Mouse (Mus musculus) hematopoietic stem cell, adult 5-6 weeks (primary cell): Measurements from ENCODE around the gene Fbxl18. TPM values are rescaled to one million over a fixed set of nuclear protein-coding genes. Genes with fewer than 3 reads are reported as not detected.
"Not testable (repeated sequence)": the region's sequence is repeated elsewhere in the genome, so short reads cannot be mapped to it uniquely, and the experiment has no call there.

Experiments used
- ATAC-seq, 2 experiments: fragments of 125-278 bp in 1 of 2; replicated peaks in 1 of 2; 2 replicates each; pipeline ENCODE4 v1.8.0; 2016 to 2017; ENCODE audit warnings: inconsistent platforms in 2 of 2, mild to moderate bottlenecking in 2 of 2, moderate number of reproducible peaks in 2 of 2, low read depth in 1 of 2, moderate TSS enrichment in 1 of 2; ENCODE audit not compliant: low FRiP score in 2 of 2, poor library complexity in 2 of 2, severe bottlenecking in 2 of 2, insufficient read depth in 1 of 2, low TSS enrichment in 1 of 2
- total RNA-seq: library from RNA; stranded (forward); fragments of 172-1452, 232-1000 nt; gene quantifications from 2 replicates; pipeline ENCODE4 v1.2.3, GENCODE M21; 2017

Gene Fbxl18
- total RNA-seq, 1 experiment from 2014 or later: 1.8 TPM

- ATAC-seq: no peak
Measured at GRCm38 (mm10) chr5:142904208-142905037, 9.2 kb upstream of the Fbxl18 start.

- no peak for ATAC-seq
Measured at GRCm38 (mm10) chr5:142903470-142904207, 8.4 kb upstream of the Fbxl18 start.

- no peak for ATAC-seq
Measured at GRCm38 (mm10) chr5:142902506-142903314, 7.5 kb upstream of the Fbxl18 start.

- no peak for ATAC-seq
Measured at GRCm38 (mm10) chr5:142901846-142902505, 6.8 kb upstream of the Fbxl18 start.

- ATAC-seq: no peak
Measured at GRCm38 (mm10) chr5:142901355-142901802, 6.2 kb upstream of the Fbxl18 start.

- ATAC-seq: no peak
Measured at GRCm38 (mm10) chr5:142900651-142901050, 5.4 kb upstream of the Fbxl18 start.

- ATAC-seq: no peak
Measured at GRCm38 (mm10) chr5:142899932-142900533, 4.8 kb upstream of the Fbxl18 start.

- ATAC-seq: no peak
Measured at GRCm38 (mm10) chr5:142899057-142899601, 3.9 kb upstream of the Fbxl18 start.

- ATAC-seq: no peak
Measured at GRCm38 (mm10) chr5:142898316-142898715, 3.1 kb upstream of the Fbxl18 start.

GRCm38 (mm10) chr5:142897568-142898248 is 2.5 kb upstream of the Fbxl18 start:
- no peak for ATAC-seq

GRCm38 (mm10) chr5:142896713-142897112 is 1.5 kb upstream of the Fbxl18 start:
- peak; percentile 51 to 57 for ATAC-seq

- peak; percentile 20 to 40; a peak in 3 of 4 replicates for ATAC-seq
Measured at GRCm38 (mm10) chr5:142896192-142896591, 971 bp upstream of the Fbxl18 start.

GRCm38 (mm10) chr5:142891396-142891795 is 3.8 kb downstream of the Fbxl18 start:
- ATAC-seq: no peak

GRCm38 (mm10) chr5:142887533-142887932 is 7.7 kb downstream of the Fbxl18 start:
- not testable (repeated sequence) for ATAC-seq

- no peak for ATAC-seq
Measured at GRCm38 (mm10) chr5:142886761-142887160, 8.5 kb downstream of the Fbxl18 start.

GRCm38 (mm10) chr5:142886181-142886580 is 9.0 kb downstream of the Fbxl18 start:
- no peak for ATAC-seq
